Mouse (Mus musculus) kidney, embryonic 14.5 days (tissue): ENCODE results near the gene Ccn1. TPM values are rescaled to one million over a fixed set of nuclear protein-coding genes. Genes with fewer than 3 reads are reported as not detected.

Experiments used
- ATAC-seq: fragments of 200-750 bp; cut with Nextera tagmentation; 2 replicates; pipeline ENCODE4 v1.8.0; 2017; ENCODE audit warnings: moderate number of reproducible peaks, mild to moderate bottlenecking, moderate TSS enrichment, moderate library complexity; ENCODE audit not compliant: low FRiP score, low TSS enrichment
- H3K27ac ChIP-seq: fragments of 300-500 bp; sonication (generic); 2 replicates; pipeline ENCODE4 v1.5.1; 2014; ENCODE audit warnings: low read depth, mild to moderate bottlenecking, low read length, moderate library complexity, mixed read lengths
- H3K27me3 ChIP-seq: fragments of 300-500 bp; sonication (generic); 2 replicates; pipeline ENCODE4 v1.6.1; 2014; ENCODE audit warnings: mild to moderate bottlenecking, low read length; ENCODE audit not compliant: control insufficient read depth, insufficient read depth
- H3K36me3 ChIP-seq: fragments of 300-500 bp; sonication (generic); 2 replicates; pipeline ENCODE4 v1.6.1; 2014; ENCODE audit warnings: low read length, mixed read lengths; ENCODE audit not compliant: control insufficient read depth, insufficient read depth
- H3K4me1 ChIP-seq: fragments of 300-500 bp; sonication (generic); 2 replicates; pipeline ENCODE4 v1.6.1; 2014; ENCODE audit warnings: low read length, mixed read lengths; ENCODE audit not compliant: control insufficient read depth, insufficient read depth
- H3K4me2 ChIP-seq: fragments of 300-500 bp; sonication (generic); replicated peaks from 2 replicates; pipeline ENCODE4 v1.6.1; 2014; ENCODE audit warnings: low read depth, mild to moderate bottlenecking, low read length
- H3K4me3 ChIP-seq: fragments of 300-500 bp; sonication (generic); 2 replicates; pipeline ENCODE4 v1.5.1; 2014; ENCODE audit warnings: mild to moderate bottlenecking, low read length
- H3K9ac ChIP-seq: fragments of 300-500 bp; sonication (generic); 2 replicates; pipeline ENCODE4 v1.6.1; 2014; ENCODE audit warnings: low read depth, mild to moderate bottlenecking, low read length, moderate library complexity
- H3K9me3 ChIP-seq: fragments of 300-500 bp; sonication (generic); 2 replicates; pipeline ENCODE4 v1.6.1; 2016; ENCODE audit warnings: low read length; ENCODE audit not compliant: control insufficient read depth
- WGBS: fragments of 180-500 bp; shearing (Covaris S2); extraction: QIAGEN DNeasy Blood & Tissue Kit; methylation state at CpG from one replicate; pipeline ENCODE4 v1.1.7; 2014; 5-methylcytosine and 5-hydroxymethylcytosine counted together
- polyA plus RNA-seq: library from polyadenylated mRNA; unstranded; fragments of >200 nt; fragmentation: Nextera tagmentation; extraction: Ambion mirVana; gene quantifications from 2 replicates; pipeline ENCODE4 v1.2.1, GENCODE M21; 2014

Gene Ccn1
- polyA plus RNA-seq, 1 experiment from 2014 or later: 30.9 TPM

- Histone ChIP-seq H3K36me3 (no peaks in the 10 kb centered on the region), H3K4me3 (no peak overlapping the region), H3K4me2 (no peak overlapping the region), H3K9me3 (no peaks in the 10 kb centered on the region), H3K9ac (no peak overlapping the region), H3K27ac (no peak overlapping the region), H3K27me3 (no peaks in the 10 kb centered on the region), H3K4me1 (peaks cover 14% of the 10 kb centered on the region)
- peak; percentile 30 for ATAC-seq
- whole genome bisulfite sequencing: 14% methylated on average over 6 of the region's 6 CpGs
These were observed 16.9 kb downstream of the Ccn1 start for GRCm38 (mm10) chr3:145632888-145633287.

GRCm38 (mm10) chr3:145628643-145629042 lies 21.1 kb downstream of the Ccn1 start:
- Histone ChIP-seq H3K36me3 (no peaks in the 10 kb centered on the region), H3K9ac (no peak overlapping the region), H3K4me3 (no peak overlapping the region), H3K27ac (no peak overlapping the region), H3K27me3 (no peaks in the 10 kb centered on the region), H3K4me2 (no peak overlapping the region), H3K9me3 (no peaks in the 10 kb centered on the region), H3K4me1 (peaks cover 11% of the 10 kb centered on the region)
- no peak for ATAC-seq
- WGBS: 64% methylated on average over 5 of the region's 5 CpGs

DNA sequence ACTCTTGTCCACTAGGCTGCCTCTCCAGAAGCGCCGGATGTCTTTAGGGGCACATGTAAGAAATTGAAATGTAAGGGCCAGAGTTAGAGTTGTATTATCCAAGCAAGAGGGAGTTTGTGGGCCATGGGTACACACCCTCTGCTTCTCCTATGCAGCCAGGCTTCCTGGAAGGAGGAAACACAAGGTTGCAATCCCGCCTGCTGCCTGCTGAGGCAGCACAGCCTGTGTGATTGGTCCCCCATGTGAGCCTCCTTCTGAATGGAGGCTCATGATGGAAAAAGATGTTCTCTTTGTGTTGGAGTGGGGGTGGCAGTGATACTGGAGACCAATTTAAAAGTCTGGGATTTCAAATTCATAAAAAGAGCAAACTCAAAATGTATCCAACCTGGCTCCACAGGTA lies 22.0 kb downstream of the Ccn1 start:
- Histone ChIP-seq H3K27me3 (no peaks in the 10 kb centered on the region), H3K4me2 (no peak overlapping the region), H3K9me3 (no peaks in the 10 kb centered on the region), H3K4me3 (no peak overlapping the region), H3K36me3 (no peaks in the 10 kb centered on the region), H3K4me1 (peaks cover 5% of the 10 kb centered on the region; the same call in 1 of the 2 replicates), H3K27ac (no peak overlapping the region), H3K9ac (no peak overlapping the region)
- 86% methylated on average over 3 of the region's 3 CpGs for WGBS
- ATAC-seq: no peak

DNA sequence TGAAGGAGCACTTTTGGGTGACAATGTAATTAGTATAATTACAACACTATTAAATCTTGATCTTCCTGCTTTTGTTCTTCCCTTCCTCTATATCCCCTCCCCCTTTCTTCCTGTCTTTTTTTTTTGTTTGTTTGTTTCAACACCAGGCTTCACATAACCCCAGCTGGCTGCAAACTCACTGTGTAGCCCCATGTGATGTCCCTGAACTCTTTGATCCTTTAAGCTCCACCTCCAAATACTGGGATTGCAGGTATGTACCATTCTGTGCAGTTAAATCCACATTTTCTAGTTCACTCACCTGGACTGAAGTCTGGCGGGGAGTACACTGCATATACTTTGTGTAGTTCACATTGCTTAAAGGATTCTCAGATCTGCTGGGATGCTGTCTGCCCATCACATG lies 23.7 kb downstream of the Ccn1 start:
- H3K4me3 ChIP-seq: no peak overlapping the region
- H3K36me3 ChIP-seq: no peaks in the 10 kb centered on the region
- no peaks in the 10 kb centered on the region for H3K27me3 ChIP-seq
- H3K27ac ChIP-seq: no peak overlapping the region
- H3K9ac ChIP-seq: no peak overlapping the region
- no peaks in the 10 kb centered on the region for H3K4me1 ChIP-seq
- 90% methylated on average over 1 of the region's 1 CpGs for WGBS
- no peaks in the 10 kb centered on the region for H3K9me3 ChIP-seq
- ATAC-seq: no peak
- H3K4me2 ChIP-seq: no peak overlapping the region

GRCm38 (mm10) chr3:145625546-145625945 lies 24.2 kb downstream of the Ccn1 start:
- H3K9ac ChIP-seq: no peak overlapping the region
- no peaks in the 10 kb centered on the region for H3K4me1 ChIP-seq
- H3K4me2 ChIP-seq: no peak overlapping the region
- H3K36me3 ChIP-seq: no peaks in the 10 kb centered on the region
- 83% methylated on average over 9 of the region's 9 CpGs for WGBS
- no peak overlapping the region for H3K4me3 ChIP-seq
- H3K27me3 ChIP-seq: no peaks in the 10 kb centered on the region
- H3K27ac ChIP-seq: no peak overlapping the region
- no peaks in the 10 kb centered on the region for H3K9me3 ChIP-seq
- no peak for ATAC-seq

DNA sequence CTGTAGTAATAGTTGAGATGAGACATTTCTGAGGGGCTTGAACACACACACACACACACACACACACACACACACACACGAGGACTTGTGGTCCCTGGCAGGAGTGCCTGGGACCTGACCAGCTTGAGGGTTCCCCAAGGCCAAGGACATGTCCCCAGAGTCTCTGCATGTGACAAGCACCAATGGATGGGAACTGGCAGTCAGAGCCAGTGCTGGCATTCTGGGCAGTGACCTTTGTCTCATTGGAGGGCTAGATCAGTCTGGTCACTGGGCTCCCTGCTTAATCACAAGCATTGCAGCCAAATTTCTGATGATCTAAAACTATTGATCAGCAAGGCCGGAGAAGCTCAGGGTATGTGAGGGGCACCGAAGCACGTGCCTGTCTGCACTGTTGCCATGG lies 25.0 kb downstream of the Ccn1 start:
- H3K4me1 ChIP-seq: no peaks in the 10 kb centered on the region
- no peak overlapping the region for H3K9ac ChIP-seq
- no peaks in the 10 kb centered on the region for H3K36me3 ChIP-seq
- no peak for ATAC-seq
- H3K4me3 ChIP-seq: no peak overlapping the region
- H3K9me3 ChIP-seq: no peaks in the 10 kb centered on the region
- H3K4me2 ChIP-seq: no peak overlapping the region
- no peaks in the 10 kb centered on the region for H3K27me3 ChIP-seq
- 92% methylated on average over 4 of the region's 4 CpGs for WGBS
- no peak overlapping the region for H3K27ac ChIP-seq

GRCm38 (mm10) chr3:145623047-145623446 lies 26.7 kb downstream of the Ccn1 start:
- no peaks in the 10 kb centered on the region for H3K9me3 ChIP-seq
- ATAC-seq: no peak
- H3K9ac ChIP-seq: no peak overlapping the region
- no peak overlapping the region for H3K27ac ChIP-seq
- H3K4me3 ChIP-seq: no peak overlapping the region
- WGBS: 83% methylated on average over 12 of the region's 12 CpGs
- no peaks in the 10 kb centered on the region for H3K36me3 ChIP-seq
- no peaks in the 10 kb centered on the region for H3K27me3 ChIP-seq
- H3K4me1 ChIP-seq: no peaks in the 10 kb centered on the region
- no peak overlapping the region for H3K4me2 ChIP-seq

DNA sequence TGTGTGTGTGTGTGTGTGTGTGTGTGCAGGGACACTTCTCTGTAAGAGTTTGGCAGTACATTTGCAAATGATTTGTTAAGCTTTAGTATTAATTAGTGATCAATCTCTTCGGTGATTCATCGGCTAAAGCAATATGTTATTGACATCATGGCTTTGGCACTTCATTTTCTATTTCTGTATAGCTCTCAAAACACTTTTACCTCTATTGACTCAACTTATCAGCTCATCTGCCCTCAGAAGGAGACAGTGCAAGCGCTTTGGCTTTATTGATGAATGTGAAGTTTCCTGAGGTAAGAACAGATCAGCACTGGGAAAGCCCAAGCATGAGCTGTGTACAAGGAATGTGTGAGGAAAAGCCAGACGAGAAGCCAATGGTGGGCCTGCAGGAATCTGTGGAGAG lies 28.6 kb downstream of the Ccn1 start:
- 85% methylated on average over 4 of the region's 4 CpGs for WGBS
- H3K4me1 ChIP-seq: no peaks in the 10 kb centered on the region
- H3K27me3 ChIP-seq: no peaks in the 10 kb centered on the region
- H3K27ac ChIP-seq: no peak overlapping the region
- no peak for ATAC-seq
- H3K36me3 ChIP-seq: no peaks in the 10 kb centered on the region
- H3K9ac ChIP-seq: no peak overlapping the region
- no peaks in the 10 kb centered on the region for H3K9me3 ChIP-seq
- H3K4me2 ChIP-seq: no peak overlapping the region
- no peak overlapping the region for H3K4me3 ChIP-seq

- H3K9me3 ChIP-seq: no peaks in the 10 kb centered on the region
- no peak overlapping the region for H3K4me3 ChIP-seq
- no peak overlapping the region for H3K9ac ChIP-seq
- H3K4me2 ChIP-seq: no peak overlapping the region
- 86% methylated on average over 17 of the region's 17 CpGs for WGBS
- H3K27me3 ChIP-seq: no peaks in the 10 kb centered on the region
- H3K27ac ChIP-seq: no peak overlapping the region
- H3K36me3 ChIP-seq: no peaks in the 10 kb centered on the region
- ATAC-seq: no peak
- peaks cover 5% of the 10 kb centered on the region for H3K4me1 ChIP-seq
These were observed 30.0 kb downstream of the Ccn1 start for GRCm38 (mm10) chr3:145619621-145620365.
